ENCODE assay signal across 25 mouse cellular contexts in the genomic region with DNA sequence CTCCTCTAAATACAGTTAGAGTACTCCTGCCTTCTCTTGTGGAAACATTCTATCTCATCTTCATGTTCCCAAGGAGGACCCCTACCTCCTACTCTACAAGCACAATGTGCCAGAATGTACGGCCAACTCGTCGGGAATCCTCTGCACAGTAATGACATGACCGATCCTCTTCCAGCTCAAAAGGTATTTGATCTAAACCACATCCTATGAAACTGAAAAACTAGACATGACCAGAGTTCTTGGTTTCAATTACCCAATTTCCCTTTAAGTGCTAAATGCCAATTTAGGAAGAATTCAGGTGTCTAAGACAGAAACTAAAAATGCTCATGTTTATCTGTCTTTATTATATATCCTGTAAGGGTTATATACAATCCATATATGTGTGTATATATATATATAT.
"Had no signal": no experiment of that assay in that cellular context is flagged by ENCODE, and none has a peak within 500 bp of the region (broad histone marks: within the 10 kb centered on the region; RNA-seq: fewer than 3 reads in every experiment).

No protein-coding gene starts in this region.

- H3K4me1 ChIP-seq: hindbrain, embryonic 10.5 days; hindbrain, embryonic 12.5 days; intestine, embryonic 15.5 days; limb, embryonic 10.5 days; limb, embryonic 12.5 days; liver, embryonic 13.5 days; liver, embryonic 15.5 days had no signal

- H3K9ac ChIP-seq: heart, embryonic 12.5 days; hindbrain, embryonic 12.5 days; hindbrain, embryonic 14.5 days; intestine, embryonic 15.5 days; limb, embryonic 12.5 days; liver, embryonic 13.5 days; liver, embryonic 15.5 days had no signal

- H3K36me3 ChIP-seq: hindbrain, embryonic 12.5 days; intestine, embryonic 15.5 days; liver, embryonic 13.5 days; liver, embryonic 15.5 days had no signal

- H3K4me3 ChIP-seq: gastrocnemius, adult 2 months; heart, embryonic 12.5 days; hindbrain, embryonic 10.5 days; hindbrain, embryonic 12.5 days; intestine, embryonic 15.5 days; limb, embryonic 10.5 days; limb, embryonic 12.5 days; liver, embryonic 13.5 days; liver, embryonic 15.5 days had no signal

- H3K9me3 ChIP-seq: heart, embryonic 12.5 days; hindbrain, embryonic 10.5 days; hindbrain, embryonic 12.5 days; intestine, embryonic 15.5 days; limb, embryonic 10.5 days; limb, embryonic 12.5 days; liver, embryonic 13.5 days; liver, embryonic 15.5 days had no signal

- H3K27me3 ChIP-seq: heart, embryonic 12.5 days; hindbrain, embryonic 12.5 days; intestine, embryonic 15.5 days; limb, embryonic 12.5 days; liver, embryonic 13.5 days; liver, embryonic 15.5 days had no signal

- H3K4me2 ChIP-seq: heart, embryonic 12.5 days; hindbrain, embryonic 12.5 days; hindbrain, embryonic 14.5 days; intestine, embryonic 15.5 days; limb, embryonic 12.5 days; liver, embryonic 11.5 days; liver, embryonic 13.5 days; liver, embryonic 15.5 days had no signal

- DNase-seq: gastrocnemius, adult 2 months; gastrocnemius, postnatal 10 days; gastrocnemius, postnatal 25 days; heart, adult 18-20 months; heart, postnatal 10 days; heart, postnatal 4 days; kidney, adult 18-20 months; kidney, adult 8-10 months; kidney, postnatal 10 days; kidney, postnatal 25 days; layer of hippocampus, adult 9-11 months; layer of hippocampus, postnatal 36 days; liver; liver, embryonic 13.5 days had no signal

- H3K27ac ChIP-seq: gastrocnemius, adult 2 months; hindbrain, embryonic 10.5 days; hindbrain, embryonic 12.5 days; hindbrain, embryonic 14.5 days; intestine, embryonic 15.5 days; limb, embryonic 10.5 days; limb, embryonic 12.5 days; liver, embryonic 13.5 days; liver, embryonic 15.5 days had no signal

- ATAC-seq: hindbrain, embryonic 16.5 days; intestine, embryonic 15.5 days; intestine, postnatal 0 days had no signal
